Mouse (Mus musculus) midbrain, embryonic 11.5 days (tissue): ENCODE measurements at regions not wholly inside any gene's neighbourhood (a gene's known extent, or its start where the extent isn't known, plus 50 kb on each side); places are given as distances from the start of the nearest gene placed in this dataset.

Source experiments
- ATAC-seq: fragments of 200-750 bp; cut with Nextera tagmentation; 2 replicates; pipeline ENCODE4 v1.8.0; 2017; ENCODE audit warnings: moderate TSS enrichment, moderate library complexity; ENCODE audit not compliant: low FRiP score
- DNase-seq: peaks from one replicate; pipeline ENCODE4 v3.0.0; 2015; ENCODE audit warnings: low spot score; ENCODE audit errors: missing footprints
- H3K27ac ChIP-seq: fragments of 300-500 bp; sonication (generic); 2 replicates; pipeline ENCODE4 v1.5.1; 2014; ENCODE audit warnings: low read depth, low read length
- H3K27me3 ChIP-seq: fragments of 300-500 bp; sonication (generic); 2 replicates; pipeline ENCODE4 v1.6.1; 2014; ENCODE audit warnings: mild to moderate bottlenecking, low read length, moderate library complexity, mixed read lengths; ENCODE audit not compliant: control insufficient read depth, insufficient read depth
- H3K36me3 ChIP-seq: fragments of 300-500 bp; sonication (generic); 2 replicates; pipeline ENCODE4 v1.6.1; 2014; ENCODE audit warnings: mild to moderate bottlenecking, low read length, moderate library complexity, mixed read lengths; ENCODE audit not compliant: control insufficient read depth, insufficient read depth
- H3K4me1 ChIP-seq: fragments of 300-500 bp; sonication (generic); 2 replicates; pipeline ENCODE4 v1.6.1; 2014; ENCODE audit warnings: low read length; ENCODE audit not compliant: control insufficient read depth, insufficient read depth
- H3K4me2 ChIP-seq: fragments of 300-500 bp; sonication (generic); 2 replicates; pipeline ENCODE4 v1.6.1; 2014; ENCODE audit warnings: mild to moderate bottlenecking, moderate library complexity
- H3K4me3 ChIP-seq: fragments of 300-500 bp; sonication (generic); 2 replicates; pipeline ENCODE4 v1.5.1; 2014; ENCODE audit warnings: low read depth, low read length
- H3K9ac ChIP-seq: fragments of 300-500 bp; sonication (generic); 2 replicates; pipeline ENCODE4 v1.6.1; 2014; ENCODE audit warnings: low read length
- H3K9me3 ChIP-seq: fragments of 300-500 bp; sonication (generic); 2 replicates; pipeline ENCODE4 v1.6.1; 2016; ENCODE audit warnings: low read length; ENCODE audit not compliant: control insufficient read depth
- WGBS: fragments of 180-500 bp; shearing (Covaris S2); extraction: QIAGEN DNeasy Blood & Tissue Kit; methylation state at CpG from one replicate; pipeline ENCODE4 v1.1.7; 2014; 5-methylcytosine and 5-hydroxymethylcytosine counted together

- no peaks in the 10 kb centered on the region for H3K27me3 ChIP-seq
- no peak; the same call in 1 of the 2 replicates for ATAC-seq
- no peak for DNase-seq
- H3K27ac ChIP-seq, result no peak overlapping the region
- H3K4me1 ChIP-seq, result no peaks in the 10 kb centered on the region
- no peaks in the 10 kb centered on the region for H3K36me3 ChIP-seq
- H3K4me3 ChIP-seq, result no peak overlapping the region
- H3K9me3 ChIP-seq, result no peaks in the 10 kb centered on the region
- H3K4me2 ChIP-seq, result no peak overlapping the region
- WGBS, result 83% methylated on average over 8 of the region's 8 CpGs
- no peak overlapping the region for H3K9ac ChIP-seq
Observed at GRCm38 (mm10) chr11:17811829-17812559, 141.7 kb downstream of the Etaa1 start.

GRCm38 (mm10) chr11:17842642-17843041, 111.0 kb downstream of the Etaa1 start:
- no peaks in the 10 kb centered on the region for H3K4me1 ChIP-seq
- H3K27ac ChIP-seq, result no peak overlapping the region
- no peak overlapping the region for H3K4me3 ChIP-seq
- H3K36me3 ChIP-seq, result no peaks in the 10 kb centered on the region
- ATAC-seq, result no peak
- no peaks in the 10 kb centered on the region for H3K9me3 ChIP-seq
- no peak overlapping the region for H3K4me2 ChIP-seq
- WGBS, result 77% methylated on average over 2 of the region's 2 CpGs
- no peak for DNase-seq
- no peak overlapping the region for H3K9ac ChIP-seq
- no peaks in the 10 kb centered on the region for H3K27me3 ChIP-seq

GRCm38 (mm10) chr11:17852405-17852804, 101.3 kb downstream of the Etaa1 start:
- no peaks in the 10 kb centered on the region for H3K27me3 ChIP-seq
- no peaks in the 10 kb centered on the region for H3K9me3 ChIP-seq
- H3K36me3 ChIP-seq, result no peaks in the 10 kb centered on the region
- DNase-seq (no peak), ATAC-seq (no peak; the same call in 1 of the 2 replicates)
- 55% methylated on average over 7 of the region's 7 CpGs for WGBS
- H3K27ac ChIP-seq, result no peak overlapping the region
- H3K4me2 ChIP-seq, result no peak overlapping the region
- H3K4me3 ChIP-seq, result no peak overlapping the region
- no peak overlapping the region for H3K9ac ChIP-seq
- H3K4me1 ChIP-seq, result 0 out of 2 replicates have a peak, but pooled peaks cover 3% of the 10 kb centered on the region

GRCm38 (mm10) chr11:17853246-17853804, 100.3 kb downstream of the Etaa1 start:
- no peaks in the 10 kb centered on the region for H3K27me3 ChIP-seq
- WGBS, result 40% methylated on average over 8 of the region's 8 CpGs
- ATAC-seq (no peak), DNase-seq (no peak)
- H3K4me1 ChIP-seq, result 0 out of 2 replicates have a peak, but pooled peaks cover 3% of the 10 kb centered on the region
- H3K4me3 ChIP-seq, result no peak overlapping the region
- H3K9me3 ChIP-seq, result no peaks in the 10 kb centered on the region
- no peak overlapping the region for H3K4me2 ChIP-seq
- H3K27ac ChIP-seq, result no peak overlapping the region
- H3K9ac ChIP-seq, result no peak overlapping the region
- no peaks in the 10 kb centered on the region for H3K36me3 ChIP-seq

- Histone ChIP-seq H3K27me3 (no peaks in the 10 kb centered on the region), H3K36me3 (no peaks in the 10 kb centered on the region), H3K4me2 (no peak overlapping the region), H3K4me1 (0 out of 2 replicates have a peak, but pooled peaks cover 3% of the 10 kb centered on the region), H3K4me3 (no peak overlapping the region), H3K27ac (no peak overlapping the region), H3K9me3 (no peaks in the 10 kb centered on the region), H3K9ac (no peak overlapping the region)
- ATAC-seq (no peak), DNase-seq (no peak)
- WGBS, result 77% methylated on average over 3 of the region's 3 CpGs
Observed at GRCm38 (mm10) chr11:17853832-17854231, 99.8 kb downstream of the Etaa1 start.

GRCm38 (mm10) chr11:17859364-17860131, 94.1 kb downstream of the Etaa1 start:
- no peak overlapping the region for H3K9ac ChIP-seq
- H3K27ac ChIP-seq, result no peak overlapping the region
- H3K4me3 ChIP-seq, result no peak overlapping the region
- H3K4me1 ChIP-seq, result no peaks in the 10 kb centered on the region
- WGBS, result 74% methylated on average over 9 of the region's 9 CpGs
- no peak for ATAC-seq
- no peak for DNase-seq
- H3K9me3 ChIP-seq, result no peaks in the 10 kb centered on the region
- H3K4me2 ChIP-seq, result no peak overlapping the region
- H3K27me3 ChIP-seq, result no peaks in the 10 kb centered on the region
- no peaks in the 10 kb centered on the region for H3K36me3 ChIP-seq

GRCm38 (mm10) chr11:17864833-17865397, 88.8 kb downstream of the Etaa1 start:
- WGBS, result 59% methylated on average over 4 of the region's 4 CpGs
- no peaks in the 10 kb centered on the region for H3K9me3 ChIP-seq
- DNase-seq (no peak), ATAC-seq (peak; percentile 71)
- H3K27ac ChIP-seq, result no peak overlapping the region
- H3K36me3 ChIP-seq, result no peaks in the 10 kb centered on the region
- H3K4me1 ChIP-seq, result no peaks in the 10 kb centered on the region
- H3K27me3 ChIP-seq, result no peaks in the 10 kb centered on the region
- no peak overlapping the region for H3K4me3 ChIP-seq
- no peak overlapping the region for H3K4me2 ChIP-seq
- H3K9ac ChIP-seq, result no peak overlapping the region

- Histone ChIP-seq H3K4me3 (no peak overlapping the region), H3K9ac (no peak overlapping the region), H3K27me3 (no peaks in the 10 kb centered on the region), H3K4me2 (no peak overlapping the region), H3K36me3 (no peaks in the 10 kb centered on the region), H3K4me1 (no peaks in the 10 kb centered on the region), H3K27ac (no peak overlapping the region), H3K9me3 (no peaks in the 10 kb centered on the region)
- DNase-seq (no peak), ATAC-seq (no peak)
- 77% methylated on average over 2 of the region's 2 CpGs for WGBS
Observed at GRCm38 (mm10) chr11:17870690-17871089, 83.0 kb downstream of the Etaa1 start.

- H3K27ac ChIP-seq, result no peak overlapping the region
- no peak for DNase-seq
- ATAC-seq, result no peak
- H3K9me3 ChIP-seq, result no peaks in the 10 kb centered on the region
- no peaks in the 10 kb centered on the region for H3K36me3 ChIP-seq
- WGBS, result 85% methylated on average over 7 of the region's 7 CpGs
- H3K4me1 ChIP-seq, result no peaks in the 10 kb centered on the region
- no peak overlapping the region for H3K4me2 ChIP-seq
- H3K27me3 ChIP-seq, result no peaks in the 10 kb centered on the region
- H3K4me3 ChIP-seq, result no peak overlapping the region
- H3K9ac ChIP-seq, result no peak overlapping the region
Observed at GRCm38 (mm10) chr11:17871920-17872319, 81.8 kb downstream of the Etaa1 start.
